Mouse (Mus musculus): ENCODE measurements around the gene Pon3. TPM values are rescaled to one million over a fixed set of nuclear protein-coding genes. Genes with fewer than 3 reads are reported as not detected.
A peak's percentile ranks its signal among the peaks of the same experiment; 100 is the strongest.

The Pon3 gene
- 15.0 and 18.7 TPM in 2 replicates for polyA plus RNA-seq (2012; rRNA removed)

GRCm38 (mm10) chr6:5255722-5256451 lies at the start of gene Pon3:
Gene Pon3, minus strand, starts transcription at chr6:5256286.
- DNase-seq (ENCODE audit: low read depth, low spot score) = peak; percentile 60
- WGBS = 2% methylated on average over 16 of the region's 16 CpGs

GRCm38 (mm10) chr6:5304956-5305355 lies 48.9 kb upstream of the Pon3 start:
- 28% methylated on average over 8 of the region's 8 CpGs for WGBS
- no peak for DNase-seq (ENCODE audit: low read depth, low spot score)

GRCm38 (mm10) chr6:5300629-5301028 lies 44.5 kb upstream of the Pon3 start:
- WGBS = 55% methylated on average over 8 of the region's 8 CpGs
- DNase-seq (ENCODE audit: low read depth, low spot score) = no peak

DNA sequence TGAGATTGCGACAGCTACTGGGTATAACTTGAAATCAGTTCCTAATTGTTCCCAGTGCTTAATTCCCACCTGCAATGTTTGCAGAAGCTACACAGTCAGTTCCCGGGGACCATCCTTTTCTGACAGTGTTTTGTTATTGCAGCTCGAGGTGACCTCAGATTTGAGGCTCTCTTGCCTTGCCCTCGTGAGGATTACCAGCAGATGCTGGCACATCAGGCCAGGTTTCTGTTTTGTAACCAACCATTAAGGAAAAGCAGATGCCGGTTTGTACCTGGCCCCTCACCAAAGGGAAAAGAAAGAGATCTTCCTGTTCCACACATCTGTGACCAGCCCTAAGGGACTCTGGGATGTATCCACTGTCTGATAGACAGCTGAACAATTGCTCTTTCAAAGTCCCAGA lies 43.5 kb upstream of the Pon3 start:
- WGBS = 60% methylated on average over 5 of the region's 5 CpGs
- no peak for DNase-seq (ENCODE audit: low read depth, low spot score)

GRCm38 (mm10) chr6:5298092-5298554 lies 42.0 kb upstream of the Pon3 start, which contains the start of gene Pon2:
Gene Pon2, minus strand, starts transcription at chr6:5298455.
- DNase-seq (ENCODE audit: low read depth, low spot score) = no peak
- under 1% methylated on average over 44 of the region's 47 CpGs for WGBS

GRCm38 (mm10) chr6:5297321-5298091 lies 41.4 kb upstream of the Pon3 start:
- WGBS = under 1% methylated on average over 25 of the region's 25 CpGs

GRCm38 (mm10) chr6:5296067-5296466 lies 40.0 kb upstream of the Pon3 start:
- no peak for DNase-seq (ENCODE audit: low read depth, low spot score)
- 45% methylated on average over 7 of the region's 7 CpGs for WGBS

More at GRCm38 (mm10) chr6:5297321-5298091, 41.4 kb upstream of the Pon3 start:
- no peak for DNase-seq (ENCODE audit: low read depth, low spot score)

DNA sequence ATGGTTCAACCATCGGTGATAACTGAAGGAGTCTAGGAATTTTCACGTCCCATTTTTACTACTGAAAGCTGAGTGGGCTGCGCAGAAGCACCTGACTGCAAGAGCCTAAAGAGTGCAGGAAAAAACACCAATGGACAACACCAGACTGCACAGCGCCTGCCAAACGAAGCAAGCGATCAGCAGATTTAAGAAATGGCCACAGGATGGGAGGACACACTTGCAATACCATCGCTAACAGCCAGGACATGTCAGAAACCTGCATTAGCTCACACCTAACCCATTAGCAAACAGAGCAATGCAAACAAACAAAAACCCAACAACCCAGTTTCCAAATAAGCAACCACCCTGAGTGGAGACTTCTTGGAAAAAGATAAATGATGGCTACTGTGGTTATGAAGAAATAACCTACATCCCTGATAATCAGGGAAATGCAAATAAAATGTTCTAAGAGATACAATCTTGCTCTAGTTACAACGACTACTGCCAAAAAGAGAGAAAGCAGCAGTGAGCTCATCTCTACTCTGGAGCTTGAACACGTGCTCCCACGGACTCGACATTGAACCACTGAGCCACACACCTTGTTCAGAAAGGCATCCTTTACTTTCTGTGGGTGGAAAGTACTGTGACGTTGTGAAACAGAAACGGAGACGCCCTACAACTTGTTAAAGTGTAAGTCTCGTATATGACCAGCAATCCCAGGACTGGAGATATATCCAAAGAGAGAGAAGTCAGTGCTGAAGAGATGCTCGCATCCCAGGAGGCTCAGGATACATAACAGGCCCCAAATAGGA lies 38.8 kb upstream of the Pon3 start:
- WGBS = 73% methylated on average over 16 of the region's 16 CpGs
- DNase-seq (ENCODE audit: low read depth, low spot score) = no peak

GRCm38 (mm10) chr6:5292841-5293240 lies 36.8 kb upstream of the Pon3 start:
- 67% methylated on average over 5 of the region's 5 CpGs for WGBS
- no peak for DNase-seq (ENCODE audit: low read depth, low spot score)

- WGBS = 74% methylated on average over 4 of the region's 4 CpGs
- no peak for DNase-seq (ENCODE audit: low read depth, low spot score)
Observed at GRCm38 (mm10) chr6:5291450-5291849, 35.4 kb upstream of the Pon3 start.

- WGBS = 42% methylated on average over 5 of the region's 5 CpGs
- DNase-seq (ENCODE audit: low read depth, low spot score) = no peak
Observed at GRCm38 (mm10) chr6:5287919-5288318, 31.8 kb upstream of the Pon3 start.

GRCm38 (mm10) chr6:5287392-5287791 lies 31.3 kb upstream of the Pon3 start:
- DNase-seq (ENCODE audit: low read depth, low spot score) = no peak
- 55% methylated on average over 2 of the region's 2 CpGs for WGBS

GRCm38 (mm10) chr6:5282418-5282817 lies 26.3 kb upstream of the Pon3 start:
- DNase-seq (ENCODE audit: low read depth, low spot score) = no peak
- whole genome bisulfite sequencing = 84% methylated on average over 7 of the region's 7 CpGs

GRCm38 (mm10) chr6:5280576-5281305 lies 24.7 kb upstream of the Pon3 start:
- 58% methylated on average over 6 of the region's 6 CpGs for WGBS

DNA sequence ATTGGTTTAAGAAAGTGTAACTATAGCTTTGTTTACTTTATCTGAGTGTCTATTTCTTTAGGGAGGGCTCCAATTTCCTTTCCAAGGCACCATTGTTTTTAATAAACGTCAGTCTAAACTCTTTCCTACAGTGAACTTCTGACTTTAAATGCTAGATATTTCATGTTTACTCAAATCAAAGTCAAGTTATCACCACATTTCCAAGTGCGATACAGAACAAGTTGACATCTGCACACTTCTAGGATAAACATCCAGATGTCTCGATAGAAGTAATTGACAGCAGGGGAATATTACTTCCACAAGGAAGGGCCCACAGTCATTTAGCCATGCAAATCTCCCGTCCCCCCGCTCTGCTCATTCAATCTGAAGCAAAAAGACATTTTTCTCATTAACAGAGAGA lies 21.9 kb upstream of the Pon3 start:
- no peak for DNase-seq (ENCODE audit: low read depth, low spot score)

More at GRCm38 (mm10) chr6:5280576-5281305, 24.7 kb upstream of the Pon3 start:
- no peak for DNase-seq (ENCODE audit: low read depth, low spot score)

DNA sequence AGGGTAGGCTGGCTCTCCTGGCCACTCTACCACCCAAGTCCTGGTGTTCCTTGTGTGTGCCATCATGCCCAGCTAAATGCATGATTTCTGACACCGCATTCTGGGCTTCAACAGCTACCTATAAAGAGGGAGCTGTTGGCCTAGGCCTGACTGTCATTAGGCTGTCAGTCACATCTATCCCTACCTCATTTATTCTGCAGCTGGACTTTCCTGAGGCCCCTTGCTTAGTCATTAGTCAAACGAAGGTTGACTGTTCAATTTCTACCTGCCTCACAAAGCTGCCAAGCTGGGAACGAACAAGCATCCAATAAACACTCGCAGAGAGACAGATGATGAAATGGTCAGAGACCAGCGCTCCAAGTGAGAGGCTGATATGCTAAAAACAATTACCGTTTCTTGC lies 13.6 kb upstream of the Pon3 start:
- no peak for DNase-seq (ENCODE audit: low read depth, low spot score)
- 89% methylated on average over 6 of the region's 6 CpGs for WGBS

More for the DNA sequence above, 21.9 kb upstream of the Pon3 start:
- WGBS = 65% methylated on average over 5 of the region's 5 CpGs

DNA sequence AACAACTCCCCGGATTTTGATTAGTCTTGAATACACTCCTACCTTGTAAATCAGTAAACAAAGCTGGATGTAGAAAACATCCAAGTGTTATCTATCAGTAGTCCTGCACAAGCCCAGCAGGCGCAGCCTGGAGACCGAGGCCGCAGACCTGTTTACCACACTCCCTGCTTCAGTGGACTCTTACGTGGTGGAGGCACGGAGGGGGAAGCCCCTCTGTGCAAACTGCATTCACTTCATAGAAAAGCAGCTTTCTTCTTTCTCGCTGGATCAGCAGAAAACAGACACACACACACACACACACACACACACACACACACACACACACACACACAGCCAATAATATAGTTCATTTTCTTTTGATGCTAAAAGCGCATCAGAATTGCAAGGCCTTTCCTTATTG lies 8.7 kb upstream of the Pon3 start:
- no peak for DNase-seq (ENCODE audit: low read depth, low spot score)
- 84% methylated on average over 8 of the region's 8 CpGs for WGBS

GRCm38 (mm10) chr6:5263250-5263999 lies 7.3 kb upstream of the Pon3 start:
- 72% methylated on average over 8 of the region's 8 CpGs for WGBS
- DNase-seq (ENCODE audit: low read depth, low spot score) = no peak
